Mouse (Mus musculus): ENCODE results near the gene Mzf1. TPM values are rescaled to one million over a fixed set of nuclear protein-coding genes. Genes with fewer than 3 reads are reported as not detected.

Mzf1 gene
- total and polyA plus RNA-seq, 3 experiments, result 0.31 to 0.55 (median 0.50) TPM

DNA sequence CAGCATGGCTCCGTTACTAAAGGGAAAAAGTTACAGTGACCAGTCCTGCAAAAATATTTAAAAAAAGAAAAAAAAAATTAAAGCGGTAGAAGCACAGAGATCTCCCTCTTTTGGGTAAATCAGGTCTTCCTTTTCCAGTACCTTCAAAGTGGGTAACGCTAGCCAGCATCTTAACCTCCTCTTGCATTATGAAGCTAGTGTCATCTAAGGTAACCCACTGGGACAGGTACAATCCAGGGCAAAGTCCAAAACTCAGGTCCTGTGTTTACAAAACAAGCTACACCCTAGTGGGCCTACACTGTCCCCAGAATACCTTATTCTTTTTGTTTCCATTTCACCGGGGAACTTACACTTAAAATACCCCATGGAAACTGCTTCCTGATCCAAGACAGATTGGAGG is 40.9 kb downstream of the Mzf1 start:
- Histone ChIP-seq H3K4me3 (replicated peaks in 1 of 3; ENCODE audit: low read depth in 2 of 3, low read length in 2 of 3, poor library complexity in 1 of 3) (no peak overlapping the region), H3K27ac (ENCODE audit: insufficient read depth, low read depth) (no peak overlapping the region), H3K4me2 (ENCODE audit: insufficient read depth, low read depth, poor library complexity, severe bottlenecking) (no peak overlapping the region), H3K9ac (ENCODE audit: insufficient read depth, low read depth) (no peak overlapping the region), H3K9me3 (replicated peaks; ENCODE audit: low read length) (no peaks in the 10 kb centered on the region), H3K27me3 (replicated peaks) (peaks cover 23% of the 10 kb centered on the region), H3K36me3 (replicated peaks in 1 of 2; ENCODE audit: control insufficient read depth in 1 of 2, insufficient read depth in 1 of 2, low read length in 1 of 2) (no peaks in the 10 kb centered on the region), H3K4me1 (ENCODE audit: control insufficient read depth in 1 of 2, insufficient read depth in 2 of 2) (peaks cover 4 to 7% of the 10 kb centered on the region in 2 experiments; a peak in 2 of 4 replicates), H3K79me2 (replicated peaks; ENCODE audit: control insufficient read depth, extremely low read depth, insufficient read depth, poor library complexity, severe bottlenecking) (0 out of 2 replicates have a peak, but pooled peaks cover 3% of the 10 kb centered on the region)
- dilution Hi-C loops (cut with MboI; ENCODE audit: extremely low pct_ligation_motif_present, extremely low pct_unique_long_range_greater_than_20kb, low sequenced_read_pairs) (no loop called here), in situ Hi-C loops (cut with MboI; ENCODE audit: low pct_ligation_motif_present, low pct_unique_long_range_greater_than_20kb, low sequenced_read_pairs) (loop anchor here (25.0 kb wide), 1 partner anchor 526 kb away; the partner anchor contains the start of gene Zfp606)
- DNase-seq (ENCODE audit: extremely low read depth), result no peak
- TF ChIP-seq ETS1 (conservative IDR thresholded peaks at IDR 0.05; ENCODE audit: low read depth, low read length) (no peak), POLR2A (IDR thresholded peaks at IDR 0.05; ENCODE audit: low read depth, low read length) (no peak), MAX (IDR thresholded peaks at IDR 0.05; ENCODE audit: low read length) (no peak), MEF2A (IDR thresholded peaks at IDR 0.05; ENCODE audit: borderline replicate concordance, low read depth, low read length) (no peak), MXI1 (IDR thresholded peaks at IDR 0.05; ENCODE audit: low read depth, low read length) (no peak), NRF1 (IDR thresholded peaks at IDR 0.05; ENCODE audit: low read depth, low read length) (no peak), EP300 (IDR thresholded peaks at IDR 0.05; ENCODE audit: low read length) (no peak), E2F4 (IDR thresholded peaks at IDR 0.05; ENCODE audit: insufficient replicate concordance, low read depth, low read length) (no peak), TBP (conservative IDR thresholded peaks at IDR 0.05; ENCODE audit: low read depth, low read length) (no peak), MAZ (IDR thresholded peaks at IDR 0.05; ENCODE audit: low read depth, low read length) (no peak), RCOR1 (conservative IDR thresholded peaks at IDR 0.05; ENCODE audit: low read depth, low read length) (no peak), SIN3A (IDR thresholded peaks at IDR 0.05; ENCODE audit: low read length) (no peak), ZC3H11A (IDR thresholded peaks at IDR 0.05; ENCODE audit: low read depth, low read length) (no peak), ZMIZ1 (IDR thresholded peaks at IDR 0.05; ENCODE audit: low read depth, low read length) (no peak), GABPA (IDR thresholded peaks at IDR 0.05; ENCODE audit: insufficient replicate concordance, low read depth, low read length) (no peak), ZNF384 (IDR thresholded peaks at IDR 0.05; ENCODE audit: low read depth, low read length) (no peak), USF2 (conservative IDR thresholded peaks at IDR 0.05; ENCODE audit: low read depth, low read length) (no peak), SMC3 (IDR thresholded peaks at IDR 0.05; ENCODE audit: low read depth, low read length) (no peak), CHD1 (IDR thresholded peaks at IDR 0.05; ENCODE audit: low read depth, low read length) (no peak)

Data from CH12.LX (cell line).